In the genomic region with DNA sequence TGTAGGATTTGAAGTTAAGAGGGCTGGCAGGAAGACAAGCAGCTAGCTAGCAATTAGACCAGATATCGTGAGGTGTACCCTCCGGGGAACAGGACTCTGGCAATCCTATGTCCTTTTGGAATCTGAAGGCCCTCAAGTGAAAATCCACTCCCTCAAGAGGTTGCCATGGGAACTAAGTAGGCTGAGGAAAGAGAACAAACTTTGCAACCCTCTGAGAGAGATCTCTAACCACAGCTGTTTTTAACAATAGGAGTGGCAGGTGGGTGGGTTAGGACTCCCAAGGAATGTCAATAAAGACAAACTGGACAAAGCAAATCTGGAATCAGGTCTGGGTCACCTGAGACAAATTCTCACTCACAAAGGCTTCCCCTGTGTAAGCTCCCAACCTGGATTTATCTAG, we compare ENCODE assay signal across 20 mouse cellular contexts.
DNase-seq lines count a peak whose midpoint lies in the region; ATAC-seq lines count a peak whose summit lies in the region.
"Had no signal": no experiment of that assay in that cellular context is flagged by ENCODE, and none has a peak within 500 bp of the region (broad histone marks: within the 10 kb centered on the region; RNA-seq: fewer than 3 reads in every experiment).

No protein-coding gene starts in this region.

- peak; percentile 84 for DNase-seq in ZHBTc4 (ENCODE audit: low read depth, low spot score)
- DNase-seq in embryonic facial prominence, embryonic 10.5 days (ENCODE audit: low spot score), result peak; percentile 17
- DNase-seq in lung, postnatal 10 days, result peak; percentile 45
- DNase-seq in hindbrain, embryonic 11.5 days (ENCODE audit: low spot score), result no peak
- DNase-seq in adrenal gland, adult (ENCODE audit: inconsistent age in 2 of 2, low spot score in 1 of 2), result no peak
- no peak for DNase-seq in thymus, postnatal 10 days (ENCODE audit: low spot score in 2 of 2)
- DNase-seq: adrenal gland, postnatal 25 days; gastrocnemius, postnatal 14 days; liver, postnatal 0 days; right cerebral cortex, postnatal 14 days had no signal

- H3K36me3 ChIP-seq in heart, embryonic 16.5 days (ENCODE audit: control insufficient read depth, insufficient read depth), result no peaks in the 10 kb centered on the region
- H3K36me3 ChIP-seq in heart, embryonic 11.5 days (ENCODE audit: control insufficient read depth, insufficient read depth, low read length), result no peaks in the 10 kb centered on the region
- no peaks in the 10 kb centered on the region for H3K36me3 ChIP-seq in embryonic facial prominence, embryonic 10.5 days (replicated peaks)
- H3K36me3 ChIP-seq in hindbrain, embryonic 11.5 days (ENCODE audit: control insufficient read depth, insufficient read depth, low read length), result no peaks in the 10 kb centered on the region
- H3K36me3 ChIP-seq: heart, embryonic 12.5 days; limb, embryonic 13.5 days; midbrain, embryonic 12.5 days; neural tube, embryonic 12.5 days had no signal

- peak; percentile 49 for ATAC-seq in heart, embryonic 16.5 days (replicated peaks; ENCODE audit: extremely low read depth, insufficient read depth, low FRiP score)
- no peak for ATAC-seq in heart, embryonic 11.5 days (replicated peaks; ENCODE audit: insufficient number of reproducible peaks, low FRiP score, low TSS enrichment)
- ATAC-seq in hindbrain, embryonic 11.5 days (ENCODE audit: low FRiP score), result no peak
- ATAC-seq: inflammation-experienced regulatory T-cells, adult 6 months; liver, postnatal 0 days had no signal

- WGBS in heart, embryonic 16.5 days, result 27% methylated on average over 2 of the region's 2 CpGs
- WGBS in heart, embryonic 11.5 days (ENCODE audit: insufficient replicate concordance), result 32% methylated on average over 2 of the region's 2 CpGs
- 42% methylated on average over 2 of the region's 2 CpGs for WGBS in embryonic facial prominence, embryonic 10.5 days
- 52% methylated on average over 2 of the region's 2 CpGs for WGBS in hindbrain, embryonic 11.5 days

- no peaks in the 10 kb centered on the region for H3K9me3 ChIP-seq in heart, embryonic 16.5 days (replicated peaks; ENCODE audit: control insufficient read depth, low read length)
- no peaks in the 10 kb centered on the region for H3K9me3 ChIP-seq in heart, embryonic 11.5 days (replicated peaks; ENCODE audit: control insufficient read depth, low read length)
- no peaks in the 10 kb centered on the region for H3K9me3 ChIP-seq in embryonic facial prominence, embryonic 10.5 days
- H3K9me3 ChIP-seq in hindbrain, embryonic 11.5 days (ENCODE audit: control insufficient read depth, low read length), result no peaks in the 10 kb centered on the region
- H3K9me3 ChIP-seq: heart, embryonic 12.5 days; limb, embryonic 13.5 days; midbrain, embryonic 12.5 days; neural tube, embryonic 12.5 days had no signal

- H3K27me3 ChIP-seq in heart, embryonic 16.5 days (ENCODE audit: control insufficient read depth, insufficient read depth, low read length), result no peaks in the 10 kb centered on the region
- no peaks in the 10 kb centered on the region for H3K27me3 ChIP-seq in heart, embryonic 11.5 days (ENCODE audit: control insufficient read depth, insufficient read depth, low read length)
- no peaks in the 10 kb centered on the region for H3K27me3 ChIP-seq in embryonic facial prominence, embryonic 10.5 days (replicated peaks; ENCODE audit: low read depth, poor library complexity, severe bottlenecking)
- H3K27me3 ChIP-seq in hindbrain, embryonic 11.5 days (ENCODE audit: control insufficient read depth, insufficient read depth, low read length), result no peaks in the 10 kb centered on the region
- H3K27me3 ChIP-seq: heart, embryonic 12.5 days; limb, embryonic 13.5 days; midbrain, embryonic 12.5 days; neural tube, embryonic 12.5 days had no signal

- no peak overlapping the region for H3K4me3 ChIP-seq in heart, embryonic 16.5 days (ENCODE audit: low read length)
- no peak overlapping the region for H3K4me3 ChIP-seq in heart, embryonic 11.5 days (ENCODE audit: low read depth, low read length)
- no peak overlapping the region for H3K4me3 ChIP-seq in embryonic facial prominence, embryonic 10.5 days
- H3K4me3 ChIP-seq in hindbrain, embryonic 11.5 days (ENCODE audit: low read depth, low read length), result no peak overlapping the region
- H3K4me3 ChIP-seq: erythroblast, embryonic 14.5 days; heart, embryonic 12.5 days; layer of hippocampus, adult 2 months; limb, embryonic 13.5 days; midbrain, embryonic 12.5 days; neural tube, embryonic 12.5 days had no signal

- no peak overlapping the region for H3K9ac ChIP-seq in heart, embryonic 16.5 days (ENCODE audit: low read length)
- no peak overlapping the region for H3K9ac ChIP-seq in heart, embryonic 11.5 days (ENCODE audit: low read depth, low read length)
- H3K9ac ChIP-seq in hindbrain, embryonic 11.5 days (ENCODE audit: low read depth, low read length), result no peak overlapping the region
- H3K9ac ChIP-seq: heart, embryonic 12.5 days; limb, embryonic 13.5 days; liver, postnatal 0 days; midbrain, embryonic 12.5 days; neural tube, embryonic 12.5 days had no signal

- no peak overlapping the region for H3K27ac ChIP-seq in heart, embryonic 16.5 days (ENCODE audit: low read length)
- H3K27ac ChIP-seq in heart, embryonic 11.5 days (ENCODE audit: low read depth, low read length), result no peak overlapping the region
- no peak overlapping the region for H3K27ac ChIP-seq in embryonic facial prominence, embryonic 10.5 days (replicated peaks)
- no peak overlapping the region for H3K27ac ChIP-seq in hindbrain, embryonic 11.5 days (ENCODE audit: low read depth, low read length)
- H3K27ac ChIP-seq: layer of hippocampus, adult 2 months; limb, embryonic 13.5 days; midbrain, embryonic 12.5 days; neural tube, embryonic 12.5 days; stomach, postnatal 0 days had no signal

- H3K4me2 ChIP-seq in heart, embryonic 16.5 days (ENCODE audit: low read depth, low read length), result no peak overlapping the region
- H3K4me2 ChIP-seq in heart, embryonic 11.5 days, result no peak overlapping the region
- no peak overlapping the region for H3K4me2 ChIP-seq in hindbrain, embryonic 11.5 days (replicated peaks; ENCODE audit: low read depth, low read length)
- H3K4me2 ChIP-seq: heart, embryonic 12.5 days; limb, embryonic 13.5 days; midbrain, embryonic 12.5 days; neural tube, embryonic 12.5 days had no signal

- 0 out of 2 replicates have a peak, but pooled peaks cover 2% of the 10 kb centered on the region for H3K4me1 ChIP-seq in heart, embryonic 16.5 days (ENCODE audit: control insufficient read depth, insufficient read depth, low read length)
- 0 out of 2 replicates have a peak, but pooled peaks cover 3% of the 10 kb centered on the region for H3K4me1 ChIP-seq in heart, embryonic 11.5 days (ENCODE audit: control insufficient read depth, insufficient read depth, low read length)
- H3K4me1 ChIP-seq in embryonic facial prominence, embryonic 10.5 days, result no peaks in the 10 kb centered on the region; the same call in none of the 2 replicates
- H3K4me1 ChIP-seq in hindbrain, embryonic 11.5 days (replicated peaks; ENCODE audit: control insufficient read depth, insufficient read depth, low read length), result no peaks in the 10 kb centered on the region
- H3K4me1 ChIP-seq: heart, embryonic 12.5 days; neural tube, embryonic 12.5 days had no signal

Comparison
In these comparisons a context has a peak if more than half of its experiments do, and no peak if none do; other contexts are left out.
1. DNase-seq: peak in ZHBTc4 (single experiment), embryonic facial prominence, embryonic 10.5 days (single experiment) and lung, postnatal 10 days (single experiment); none in hindbrain, embryonic 11.5 days (single experiment), adrenal gland, adult (0 of 2) and thymus, postnatal 10 days (0 of 2).